Mouse (Mus musculus) erythroblast, embryonic 14.5 days (primary cell): ENCODE results near the gene Ptprg. TPM values are rescaled to one million over a fixed set of nuclear protein-coding genes. Genes with fewer than 3 reads are reported as not detected.

Experiments
- H3K27me3 ChIP-seq: 2 replicates; pipeline ENCODE4 v1.6.1; 2012; ENCODE audit warnings: inconsistent platforms; ENCODE audit not compliant: control insufficient read depth
- H3K36me3 ChIP-seq: 2 replicates; pipeline ENCODE4 v1.6.1; 2012; ENCODE audit warnings: mild to moderate bottlenecking, inconsistent platforms; ENCODE audit not compliant: control insufficient read depth
- H3K4me1 ChIP-seq: 2 replicates; pipeline ENCODE4 v1.6.1; 2012; ENCODE audit warnings: inconsistent platforms; ENCODE audit not compliant: control insufficient read depth
- H3K4me3 ChIP-seq: replicated peaks from 2 replicates; pipeline ENCODE3; 2012; ENCODE audit warnings: moderate library complexity, mild to moderate bottlenecking, inconsistent platforms
- H3K9me3 ChIP-seq: 2 replicates; pipeline ENCODE4 v1.6.1; 2012; ENCODE audit warnings: low read length, inconsistent platforms, mixed read lengths; ENCODE audit not compliant: control insufficient read depth
- GATA1 ChIP-seq: IDR thresholded peaks from 2 replicates; pipeline ENCODE4 v1.6.1; 2012; ENCODE audit warnings: low read length, inconsistent platforms, mixed read lengths
- TAL1 ChIP-seq: IDR thresholded peaks from 3 replicates; pipeline ENCODE4 v1.6.1; 2012; ENCODE audit warnings: low read length, inconsistent platforms, mixed read lengths
- polyA plus RNA-seq: library from polyadenylated mRNA; stranded (reverse); fragments of >175 nt; gene quantifications from 2 replicates; pipeline ENCODE4 v1.2.3, GENCODE M21; 2012

The Ptprg gene
- polyA plus RNA-seq, 1 experiment, result not detected

DNA sequence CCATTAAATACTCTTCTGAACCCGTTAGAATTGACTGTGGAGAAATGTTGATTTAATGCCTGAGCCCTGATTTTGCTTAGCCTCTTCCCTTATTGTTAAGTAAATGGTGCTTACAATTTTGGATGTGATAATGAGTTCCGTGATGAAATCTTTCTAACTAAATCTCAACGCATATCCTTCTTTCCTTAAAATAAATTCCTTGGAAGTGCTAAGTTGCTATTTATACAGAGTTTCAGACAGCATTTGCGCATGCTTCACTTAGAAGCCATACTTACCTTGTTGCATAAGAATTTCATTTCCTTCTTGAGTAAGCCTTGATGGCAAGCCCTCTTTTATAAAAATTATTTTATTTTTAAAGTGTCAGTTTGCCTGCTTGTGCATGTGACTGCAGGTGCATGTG is 70.2 kb downstream of the Ptprg start:
- Histone ChIP-seq H3K27me3 (no peaks in the 10 kb centered on the region), H3K9me3 (no peaks in the 10 kb centered on the region), H3K4me1 (no peaks in the 10 kb centered on the region), H3K36me3 (no peaks in the 10 kb centered on the region), H3K4me3 (no peak overlapping the region)
- TF ChIP-seq TAL1, result no peak
- no peak for TF ChIP-seq GATA1

GRCm38 (mm10) chr14:11630736-11631135 is 77.4 kb downstream of the Ptprg start:
- Histone ChIP-seq H3K36me3 (no peaks in the 10 kb centered on the region), H3K27me3 (no peaks in the 10 kb centered on the region), H3K9me3 (no peaks in the 10 kb centered on the region), H3K4me1 (no peaks in the 10 kb centered on the region), H3K4me3 (no peak overlapping the region)
- TF ChIP-seq TAL1, result no peak
- TF ChIP-seq GATA1, result no peak

GRCm38 (mm10) chr14:11631505-11631904 is 78.2 kb downstream of the Ptprg start:
- H3K4me1 ChIP-seq, result no peaks in the 10 kb centered on the region
- TF ChIP-seq TAL1 (no peak), GATA1 (no peak)
- H3K36me3 ChIP-seq, result no peaks in the 10 kb centered on the region
- H3K9me3 ChIP-seq, result no peaks in the 10 kb centered on the region
- no peaks in the 10 kb centered on the region for H3K27me3 ChIP-seq
- no peak overlapping the region for H3K4me3 ChIP-seq

- no peaks in the 10 kb centered on the region for H3K27me3 ChIP-seq
- no peak overlapping the region for H3K4me3 ChIP-seq
- no peaks in the 10 kb centered on the region for H3K36me3 ChIP-seq
- TF ChIP-seq GATA1 (no peak), TAL1 (no peak)
- H3K4me1 ChIP-seq, result no peaks in the 10 kb centered on the region
- no peaks in the 10 kb centered on the region; the same call in 1 of the 2 replicates for H3K9me3 ChIP-seq
Measured at GRCm38 (mm10) chr14:11637673-11638072, 84.3 kb downstream of the Ptprg start.

GRCm38 (mm10) chr14:11639366-11639765 is 86.0 kb downstream of the Ptprg start:
- no peaks in the 10 kb centered on the region for H3K27me3 ChIP-seq
- H3K4me3 ChIP-seq, result no peak overlapping the region
- no peaks in the 10 kb centered on the region; the same call in 1 of the 2 replicates for H3K9me3 ChIP-seq
- TF ChIP-seq TAL1, result no peak
- no peak for TF ChIP-seq GATA1
- no peaks in the 10 kb centered on the region for H3K36me3 ChIP-seq
- H3K4me1 ChIP-seq, result no peaks in the 10 kb centered on the region

DNA sequence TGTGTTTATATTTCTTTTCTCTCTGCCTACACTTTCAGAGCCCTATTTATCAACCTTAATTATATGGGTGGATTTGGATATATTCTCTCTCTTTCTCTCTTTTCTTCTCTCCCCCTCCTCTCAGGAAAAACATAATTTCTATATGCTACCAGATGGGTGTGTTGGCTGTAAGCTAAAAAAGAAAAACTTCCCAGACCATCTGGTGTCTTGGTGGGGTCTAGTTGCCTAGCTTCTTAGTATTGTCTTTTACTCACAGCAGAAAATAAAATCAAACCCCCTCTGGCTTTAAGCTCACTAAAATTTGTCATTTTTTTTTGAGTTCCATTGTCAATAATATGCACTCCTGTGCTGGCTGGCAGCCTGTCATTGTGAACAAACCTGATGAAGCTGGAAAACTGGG is 87.0 kb downstream of the Ptprg start:
- Histone ChIP-seq H3K27me3 (no peaks in the 10 kb centered on the region), H3K36me3 (no peaks in the 10 kb centered on the region), H3K4me3 (no peak overlapping the region), H3K4me1 (no peaks in the 10 kb centered on the region), H3K9me3 (no peaks in the 10 kb centered on the region; the same call in 1 of the 2 replicates)
- TF ChIP-seq TAL1 (no peak), GATA1 (no peak)

- H3K36me3 ChIP-seq, result no peaks in the 10 kb centered on the region
- no peaks in the 10 kb centered on the region; the same call in 1 of the 2 replicates for H3K9me3 ChIP-seq
- H3K4me3 ChIP-seq, result no peak overlapping the region
- TF ChIP-seq GATA1 (no peak), TAL1 (no peak)
- H3K27me3 ChIP-seq, result no peaks in the 10 kb centered on the region
- no peaks in the 10 kb centered on the region for H3K4me1 ChIP-seq
Measured at GRCm38 (mm10) chr14:11640996-11641395, 87.7 kb downstream of the Ptprg start.

- no peaks in the 10 kb centered on the region; the same call in 1 of the 2 replicates for H3K9me3 ChIP-seq
- H3K4me3 ChIP-seq, result no peak overlapping the region
- H3K4me1 ChIP-seq, result no peaks in the 10 kb centered on the region
- no peaks in the 10 kb centered on the region for H3K36me3 ChIP-seq
- H3K27me3 ChIP-seq, result no peaks in the 10 kb centered on the region
- TF ChIP-seq GATA1 (no peak), TAL1 (no peak)
Measured at GRCm38 (mm10) chr14:11642977-11643376, 89.6 kb downstream of the Ptprg start.

DNA sequence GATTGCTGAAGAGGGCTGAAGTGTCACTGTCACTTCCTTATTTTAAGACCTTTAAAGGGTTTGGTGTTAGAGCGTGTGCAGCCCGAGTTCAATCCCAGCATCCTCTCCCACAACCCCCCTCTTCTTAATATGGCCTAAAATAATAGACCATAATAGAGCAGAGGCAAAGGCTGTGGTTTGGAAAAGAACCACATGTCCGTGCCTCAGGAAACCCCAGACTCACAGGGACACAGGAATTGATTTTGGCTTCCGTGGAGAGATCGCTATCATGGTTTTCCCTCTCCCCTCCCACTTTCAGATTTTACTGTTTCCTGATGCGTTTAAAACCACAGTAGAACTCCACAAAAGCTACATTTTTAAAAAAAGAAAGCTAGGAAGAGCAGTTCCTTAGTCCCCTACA is 104.0 kb downstream of the Ptprg start:
- no peak overlapping the region for H3K4me3 ChIP-seq
- H3K4me1 ChIP-seq, result no peaks in the 10 kb centered on the region
- H3K36me3 ChIP-seq, result no peaks in the 10 kb centered on the region
- no peaks in the 10 kb centered on the region for H3K27me3 ChIP-seq
- peaks cover 2% of the 10 kb centered on the region; the same call in 1 of the 2 replicates for H3K9me3 ChIP-seq
- TF ChIP-seq GATA1, result no peak
- TF ChIP-seq TAL1, result no peak

DNA sequence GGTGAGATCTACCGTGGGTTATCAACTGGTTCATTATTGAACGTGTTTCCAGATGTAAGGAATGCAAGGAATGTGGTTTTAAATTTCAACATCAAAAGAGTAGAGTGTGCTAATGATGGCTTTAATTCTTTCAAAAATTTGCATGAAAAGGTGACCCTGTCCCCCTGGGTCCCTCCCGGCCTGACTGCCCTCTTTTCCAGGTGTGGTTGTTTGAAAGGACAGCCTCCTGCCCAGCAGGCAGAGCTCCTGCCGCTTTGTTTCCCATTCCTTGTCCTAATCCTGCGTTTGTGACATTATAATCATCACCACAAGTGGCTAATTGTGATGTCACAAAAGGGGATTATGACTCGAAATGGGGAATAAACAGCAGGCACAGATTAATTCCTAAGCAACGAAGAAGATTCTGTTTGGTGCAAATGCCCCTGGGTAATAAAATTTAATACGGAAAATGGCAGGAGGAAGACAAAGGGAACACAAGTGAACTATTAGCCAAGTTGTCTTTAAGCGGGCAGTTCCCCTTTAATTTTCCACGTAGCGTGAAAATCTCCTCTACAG is 110.4 kb downstream of the Ptprg start:
- no peaks in the 10 kb centered on the region for H3K36me3 ChIP-seq
- no peak overlapping the region for H3K4me3 ChIP-seq
- no peaks in the 10 kb centered on the region for H3K27me3 ChIP-seq
- TF ChIP-seq GATA1, result no peak
- TF ChIP-seq TAL1, result no peak
- no peaks in the 10 kb centered on the region for H3K4me1 ChIP-seq
- H3K9me3 ChIP-seq, result no peaks in the 10 kb centered on the region
